ENCODE assay signal across 8 mouse cellular contexts in genomic region chr10:80700732-80701131, GRCm38 (mm10). TPM values are rescaled to one million over a fixed set of nuclear protein-coding genes. Genes with fewer than 3 reads are reported as not detected.
DNase-seq lines count a peak whose midpoint lies in the region; ATAC-seq lines count a peak whose summit lies in the region.

No protein-coding gene starts in this region.

- H3K4me1 ChIP-seq in kidney, embryonic 16.5 days (ENCODE audit: insufficient read depth, low read length): peaks cover 46% of the 10 kb centered on the region
- H3K4me1 ChIP-seq in neural tube, embryonic 12.5 days: peaks cover 30% of the 10 kb centered on the region

- 42% methylated on average over 4 of the region's 4 CpGs for WGBS in kidney, embryonic 16.5 days
- 50% methylated on average over 4 of the region's 4 CpGs for WGBS in neural tube, embryonic 12.5 days

- DNase-seq in kidney, postnatal 10 days: no peak
- DNase-seq in cerebellum, postnatal 10 days: no peak
- DNase-seq in layer of hippocampus, postnatal 14 days (ENCODE audit: low spot score in 2 of 2): no peak
- DNase-seq in adrenal gland, adult (ENCODE audit: inconsistent age in 2 of 2, low spot score in 1 of 2): no peak

- H3K4me3 ChIP-seq in kidney, embryonic 16.5 days (ENCODE audit: low read length): peak overlapping the region; percentile 61
- peak overlapping the region; percentile 67 for H3K4me3 ChIP-seq in neural tube, embryonic 12.5 days

- no peaks in the 10 kb centered on the region for H3K27me3 ChIP-seq in kidney, embryonic 16.5 days (ENCODE audit: insufficient read depth, low read length)
- no peaks in the 10 kb centered on the region for H3K27me3 ChIP-seq in neural tube, embryonic 12.5 days (replicated peaks)

- H3K4me2 ChIP-seq in kidney, embryonic 16.5 days (replicated peaks; ENCODE audit: low read depth, low read length): peak overlapping the region; percentile 64
- peak overlapping the region; percentile 83 for H3K4me2 ChIP-seq in neural tube, embryonic 12.5 days (replicated peaks)

- ATAC-seq in kidney, embryonic 16.5 days (ENCODE audit: low FRiP score, low TSS enrichment): no peak
- peak; percentile 28 for ATAC-seq in activated CD4-positive, CD25-positive, alpha-beta regulatory T cell, adult 4 months
- ATAC-seq in inflammation-experienced regulatory T-cells, adult 6 months: peak; percentile 49
- ATAC-seq in neural tube, embryonic 12.5 days (ENCODE audit: low FRiP score, low read depth): no peak

- 0 out of 2 replicates have a peak, but pooled peaks cover 2% of the 10 kb centered on the region for H3K36me3 ChIP-seq in kidney, embryonic 16.5 days (ENCODE audit: insufficient read depth, low read length)
- H3K36me3 ChIP-seq in neural tube, embryonic 12.5 days: peaks cover 6% of the 10 kb centered on the region

- no peak overlapping the region; the same call in 1 of the 2 replicates for H3K27ac ChIP-seq in kidney, embryonic 16.5 days (ENCODE audit: low read length)
- H3K27ac ChIP-seq in neural tube, embryonic 12.5 days: no peak overlapping the region

- no peaks in the 10 kb centered on the region for H3K9me3 ChIP-seq in kidney, embryonic 16.5 days (ENCODE audit: low read length)
- no peaks in the 10 kb centered on the region for H3K9me3 ChIP-seq in neural tube, embryonic 12.5 days

- peak overlapping the region; percentile 71 for H3K9ac ChIP-seq in kidney, embryonic 16.5 days (replicated peaks; ENCODE audit: low read length)
- peak overlapping the region; percentile 42; the same call in 1 of the 2 replicates for H3K9ac ChIP-seq in neural tube, embryonic 12.5 days

RNA-seq across cellular contexts. Expression of gene Mob3a, which starts 1.0 kb away (rescaled TPM):
- polyA plus RNA-seq in kidney, embryonic 16.5 days (2015; fragmentation: Nextera tagmentation; extraction: Ambion mirVana): 43.1 and 43.2 TPM in 2 replicates
- polyA plus RNA-seq in activated CD4-positive, CD25-positive, alpha-beta regulatory T cell, adult 4 months (2017; shearing (Covaris generic)): 100 to 1,000 TPM; 212 to 221 TPM
- 100 to 1,000 TPM; 190 to 248 (median 240) TPM for polyA plus RNA-seq in inflammation-experienced regulatory T-cells, adult 6 months (2017; shearing (Covaris generic))
- polyA plus RNA-seq in neural tube, embryonic 12.5 days (2016; fragmentation: Nextera tagmentation; extraction: Ambion mirVana): 59.4 and 61.5 TPM in 2 replicates
- 10 to 100 TPM; 16.1 to 19.0 TPM for total RNA-seq in layer of hippocampus, postnatal 14 days (2021)

RNA-seq across cellular contexts. Expression of gene Izumo4, which starts 1.3 kb away (rescaled TPM):
- 23.3 and 23.8 TPM in 2 replicates for polyA plus RNA-seq in kidney, embryonic 16.5 days (2015; fragmentation: Nextera tagmentation; extraction: Ambion mirVana)
- 10 to 100 TPM; 80.1 to 96.5 TPM for polyA plus RNA-seq in activated CD4-positive, CD25-positive, alpha-beta regulatory T cell, adult 4 months (2017; shearing (Covaris generic))
- polyA plus RNA-seq in inflammation-experienced regulatory T-cells, adult 6 months (2017; shearing (Covaris generic)): 100 to 1,000 TPM in 2 of 3 experiments, 10 to 100 TPM in 1; 71.4 to 109 (median 107) TPM
- 28.6 and 29.3 TPM in 2 replicates for polyA plus RNA-seq in neural tube, embryonic 12.5 days (2016; fragmentation: Nextera tagmentation; extraction: Ambion mirVana)
- total RNA-seq in layer of hippocampus, postnatal 14 days (2021): 10 to 100 TPM; 44.8 to 54.7 TPM

RNA-seq across cellular contexts. Expression of gene Mknk2, which starts 22.8 kb away (rescaled TPM):
- 71.1 and 108 TPM in 2 replicates for polyA plus RNA-seq in kidney, embryonic 16.5 days (2015; fragmentation: Nextera tagmentation; extraction: Ambion mirVana)
- polyA plus RNA-seq in activated CD4-positive, CD25-positive, alpha-beta regulatory T cell, adult 4 months (2017; shearing (Covaris generic)): 10 to 100 TPM; 56.1 to 64.2 TPM
- polyA plus RNA-seq in inflammation-experienced regulatory T-cells, adult 6 months (2017; shearing (Covaris generic)): 10 to 100 TPM; 50.3 to 61.4 (median 50.9) TPM
- 86.5 and 88.5 TPM in 2 replicates for polyA plus RNA-seq in neural tube, embryonic 12.5 days (2016; fragmentation: Nextera tagmentation; extraction: Ambion mirVana)
- total RNA-seq in layer of hippocampus, postnatal 14 days (2021): 10 to 100 TPM; 50.5 to 51.5 TPM

RNA-seq across cellular contexts. Expression of gene Ap3d1, which starts 41.3 kb away (rescaled TPM):
- 67.7 and 68.8 TPM in 2 replicates for polyA plus RNA-seq in kidney, embryonic 16.5 days (2015; fragmentation: Nextera tagmentation; extraction: Ambion mirVana)
- 10 to 100 TPM; 22.7 to 24.0 TPM for polyA plus RNA-seq in activated CD4-positive, CD25-positive, alpha-beta regulatory T cell, adult 4 months (2017; shearing (Covaris generic))
- 10 to 100 TPM; 20.9 to 33.0 (median 29.8) TPM for polyA plus RNA-seq in inflammation-experienced regulatory T-cells, adult 6 months (2017; shearing (Covaris generic))
- 93.9 and 95.1 TPM in 2 replicates for polyA plus RNA-seq in neural tube, embryonic 12.5 days (2016; fragmentation: Nextera tagmentation; extraction: Ambion mirVana)
- total RNA-seq in layer of hippocampus, postnatal 14 days (2021): 100 to 1,000 TPM; 137 to 144 TPM

RNA-seq across cellular contexts. Expression of gene Btbd2, which starts 43.9 kb away (rescaled TPM):
- 21.0 and 74.8 TPM in 2 replicates for polyA plus RNA-seq in kidney, embryonic 16.5 days (2015; fragmentation: Nextera tagmentation; extraction: Ambion mirVana)
- polyA plus RNA-seq in activated CD4-positive, CD25-positive, alpha-beta regulatory T cell, adult 4 months (2017; shearing (Covaris generic)): 1 to 10 TPM; 5.5 to 6.1 TPM
- polyA plus RNA-seq in inflammation-experienced regulatory T-cells, adult 6 months (2017; shearing (Covaris generic)): 10 to 100 TPM in 1 of 3 experiments, 1 to 10 TPM in 2; 3.4 to 10.4 (median 9.2) TPM
- 92.8 and 100 TPM in 2 replicates for polyA plus RNA-seq in neural tube, embryonic 12.5 days (2016; fragmentation: Nextera tagmentation; extraction: Ambion mirVana)
- total RNA-seq in layer of hippocampus, postnatal 14 days (2021): 10 to 100 TPM; 90.2 to 94.4 TPM

Comparison
In these comparisons a context has a peak if more than half of its experiments do, and no peak if none do; other contexts are left out.
1. ATAC-seq: peak in activated CD4-positive, CD25-positive, alpha-beta regulatory T cell, adult 4 months (single experiment) and inflammation-experienced regulatory T-cells, adult 6 months (single experiment); none in kidney, embryonic 16.5 days (single experiment) and neural tube, embryonic 12.5 days (single experiment).